Mouse (Mus musculus) G1E (cell line): ENCODE results near the gene Gm17662.

Experiments used
- CTCF ChIP-seq: IDR thresholded peaks from 2 replicates; pipeline ENCODE4 v1.5.1; 2012; ENCODE audit warnings: low read depth, low read length, inconsistent platforms, mixed read lengths
- GATA1 ChIP-seq: IDR thresholded peaks from 2 replicates; pipeline ENCODE4 v1.6.1; 2012; ENCODE audit warnings: borderline replicate concordance, low read length, inconsistent platforms, mixed read lengths
- GATA2 ChIP-seq: IDR thresholded peaks from 2 replicates; pipeline ENCODE4 v1.6.1; 2012; ENCODE audit warnings: low read depth, low read length, inconsistent platforms, borderline replicate concordance
- POLR2AphosphoS5 ChIP-seq: IDR thresholded peaks from 2 replicates; pipeline ENCODE4 v1.6.1; 2012; ENCODE audit warnings: low read depth, low read length, inconsistent platforms; ENCODE audit not compliant: insufficient replicate concordance
- TAL1 ChIP-seq: conservative IDR thresholded peaks from 2 replicates; pipeline ENCODE4 v1.6.1; 2012; ENCODE audit warnings: low read depth, low read length, inconsistent platforms, mixed read lengths

DNA sequence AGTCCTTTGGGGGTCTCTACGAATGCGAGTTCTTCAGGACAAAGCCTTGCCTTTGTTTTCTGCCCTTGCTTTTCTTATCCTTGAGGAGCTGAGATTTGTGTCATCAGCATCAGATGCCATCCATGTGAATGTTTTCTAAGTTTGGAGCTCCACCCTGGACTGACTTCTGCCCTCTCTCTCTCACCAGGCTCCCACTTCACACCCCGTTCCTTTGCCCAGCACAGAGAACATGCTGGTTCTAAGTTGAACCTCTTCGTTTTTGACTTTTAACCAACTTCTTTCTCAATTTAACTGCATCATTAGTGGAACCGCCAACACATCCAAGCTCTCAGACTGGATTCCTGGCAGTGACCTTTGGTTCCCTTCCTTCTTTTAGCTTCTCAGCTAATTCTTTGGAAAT is 13.1 kb downstream of the Gm17662 start:
- TF ChIP-seq CTCF (no peak), TAL1 (no peak), GATA1 (no peak), GATA2 (no peak), POLR2AphosphoS5 (no peak)
